Mouse (Mus musculus) erythroblast, embryonic 14.5 days (primary cell): ENCODE data around the gene Sema3f. TPM values are rescaled to one million over a fixed set of nuclear protein-coding genes. Genes with fewer than 3 reads are reported as not detected.

Source experiments
- H3K27me3 ChIP-seq: 2 replicates; pipeline ENCODE4 v1.6.1; 2012; ENCODE audit warnings: inconsistent platforms; ENCODE audit not compliant: control insufficient read depth
- H3K36me3 ChIP-seq: 2 replicates; pipeline ENCODE4 v1.6.1; 2012; ENCODE audit warnings: mild to moderate bottlenecking, inconsistent platforms; ENCODE audit not compliant: control insufficient read depth
- H3K4me1 ChIP-seq: 2 replicates; pipeline ENCODE4 v1.6.1; 2012; ENCODE audit warnings: inconsistent platforms; ENCODE audit not compliant: control insufficient read depth
- H3K4me3 ChIP-seq: replicated peaks from 2 replicates; pipeline ENCODE3; 2012; ENCODE audit warnings: moderate library complexity, mild to moderate bottlenecking, inconsistent platforms
- H3K9me3 ChIP-seq: 2 replicates; pipeline ENCODE4 v1.6.1; 2012; ENCODE audit warnings: low read length, inconsistent platforms, mixed read lengths; ENCODE audit not compliant: control insufficient read depth
- GATA1 ChIP-seq: IDR thresholded peaks from 2 replicates; pipeline ENCODE4 v1.6.1; 2012; ENCODE audit warnings: low read length, inconsistent platforms, mixed read lengths
- TAL1 ChIP-seq: IDR thresholded peaks from 3 replicates; pipeline ENCODE4 v1.6.1; 2012; ENCODE audit warnings: low read length, inconsistent platforms, mixed read lengths
- polyA plus RNA-seq: library from polyadenylated mRNA; stranded (reverse); fragments of >175 nt; gene quantifications from 2 replicates; pipeline ENCODE4 v1.2.3, GENCODE M21; 2012

Gene Sema3f
- polyA plus RNA-seq, 1 experiment: not detected

DNA sequence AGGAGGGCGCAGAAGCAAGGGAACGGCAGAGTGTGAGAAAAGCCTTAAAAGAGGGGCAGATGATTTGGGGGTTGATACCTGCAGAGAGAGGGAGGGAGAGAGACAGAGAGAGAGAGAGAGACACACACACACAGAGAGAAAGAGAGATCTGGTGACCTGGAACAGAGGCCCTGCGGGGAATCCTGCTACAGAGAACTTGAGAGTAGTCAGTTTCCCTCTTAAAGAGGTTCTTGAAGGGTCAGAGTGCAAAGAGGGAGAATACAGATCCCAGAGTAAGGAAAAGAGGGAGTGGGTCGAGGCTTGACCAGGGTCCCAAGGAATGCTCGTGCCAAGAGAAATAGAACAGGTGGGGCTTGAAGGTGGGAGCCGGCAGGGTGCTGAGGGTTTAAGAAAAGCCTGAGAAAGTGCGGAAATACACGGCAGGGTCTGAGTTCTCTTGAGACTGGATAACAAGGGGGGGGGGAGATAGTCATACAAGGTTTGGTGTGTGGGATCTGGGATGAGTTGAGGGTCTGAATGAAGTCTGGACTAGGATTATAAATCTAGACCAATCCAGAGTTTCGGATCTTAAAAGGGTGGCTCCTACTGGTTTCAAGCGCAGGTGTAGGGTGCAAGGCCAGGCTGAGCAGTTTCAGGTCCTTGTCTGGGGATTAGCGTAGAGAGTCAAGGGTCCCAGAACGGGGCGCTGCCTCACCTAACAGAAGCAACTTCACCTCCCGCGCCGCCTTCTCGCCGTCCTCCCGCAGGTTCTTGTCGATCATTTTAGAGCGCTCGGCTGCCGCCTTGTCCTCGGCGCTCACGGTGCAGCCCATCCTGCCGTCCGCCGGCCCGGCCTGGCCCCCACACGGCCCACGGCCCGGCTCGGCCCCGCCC is 75.6 kb downstream of the Sema3f start:
- H3K4me3 ChIP-seq: peak overlapping the region; percentile 96
- H3K27me3 ChIP-seq: no peaks in the 10 kb centered on the region
- peaks cover 72% of the 10 kb centered on the region for H3K4me1 ChIP-seq
- TF ChIP-seq TAL1 (no peak), GATA1 (no peak)
- no peaks in the 10 kb centered on the region for H3K9me3 ChIP-seq
- H3K36me3 ChIP-seq: peaks cover 28% of the 10 kb centered on the region

DNA sequence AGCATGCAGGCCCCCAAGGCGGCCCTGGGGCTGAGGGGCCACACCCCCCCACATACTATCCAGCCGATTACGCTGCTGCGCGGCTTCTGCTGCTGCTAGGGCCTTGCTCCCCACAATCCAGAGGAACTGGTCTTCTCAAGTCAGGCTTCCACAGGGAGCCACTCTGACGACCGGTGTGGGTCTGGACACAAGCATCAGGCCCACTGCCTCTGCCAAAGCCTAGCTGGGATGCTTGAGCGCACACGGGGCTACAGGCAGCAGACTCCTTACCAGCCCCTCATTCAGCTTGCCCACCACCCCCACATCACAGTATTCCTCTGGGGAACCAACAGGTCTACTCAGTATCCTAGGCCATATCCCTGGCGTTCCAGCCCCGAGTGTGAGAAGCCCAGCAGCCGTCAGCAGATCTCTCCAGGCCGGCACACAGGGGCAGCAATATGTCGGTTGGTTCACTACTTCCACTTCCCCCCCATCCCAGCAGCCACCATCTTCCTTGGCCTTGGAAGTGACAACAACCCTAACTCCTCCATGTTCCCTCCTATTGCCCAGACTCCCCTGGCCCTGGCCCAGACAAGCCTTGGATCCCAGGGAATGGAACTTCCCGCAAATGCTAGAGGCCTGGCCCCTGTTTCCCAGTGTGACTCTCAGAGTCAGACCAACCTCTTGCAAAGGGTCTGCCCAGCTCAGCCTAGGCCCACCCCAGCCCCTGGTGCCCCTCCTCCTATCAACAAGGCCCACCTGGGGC is 76.4 kb downstream of the Sema3f start:
- Histone ChIP-seq H3K4me1 (peaks cover 80% of the 10 kb centered on the region), H3K27me3 (no peaks in the 10 kb centered on the region), H3K9me3 (no peaks in the 10 kb centered on the region), H3K36me3 (peaks cover 35% of the 10 kb centered on the region), H3K4me3 (peak overlapping the region; percentile 96)
- TF ChIP-seq TAL1 (no peak), GATA1 (no peak)

DNA sequence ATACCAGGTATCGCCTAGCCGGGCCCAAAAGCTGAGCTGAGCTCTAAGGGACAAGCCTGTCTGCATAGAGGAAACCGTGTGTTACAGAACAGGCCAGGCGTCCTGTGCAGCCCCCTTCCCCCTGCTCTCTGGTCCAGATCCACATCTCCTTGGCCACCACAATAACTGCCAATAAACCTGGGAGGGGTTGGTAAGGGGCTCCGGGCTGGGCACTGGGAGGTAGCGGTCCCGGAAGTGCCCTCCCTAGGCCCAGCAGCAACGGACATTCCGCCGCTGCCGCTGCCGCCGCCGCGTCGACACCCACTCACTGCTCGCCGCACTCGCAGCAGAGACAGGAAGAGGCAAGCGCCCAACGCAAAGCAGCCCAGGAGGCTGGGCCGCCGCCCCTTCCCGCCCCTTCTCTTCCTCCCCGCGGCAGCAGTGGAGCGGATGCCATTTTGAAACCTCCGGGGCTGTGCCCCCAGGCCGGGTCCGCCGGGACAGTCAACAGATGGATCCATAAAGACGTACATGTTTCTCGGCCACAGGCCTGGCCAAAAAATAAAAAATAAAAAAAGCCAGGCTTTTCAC is 77.1 kb downstream of the Sema3f start:
- peaks cover 86% of the 10 kb centered on the region for H3K4me1 ChIP-seq
- no peaks in the 10 kb centered on the region for H3K9me3 ChIP-seq
- H3K4me3 ChIP-seq: peak overlapping the region; percentile 96
- H3K36me3 ChIP-seq: peaks cover 42% of the 10 kb centered on the region
- H3K27me3 ChIP-seq: no peaks in the 10 kb centered on the region
- no peak for TF ChIP-seq TAL1
- no peak for TF ChIP-seq GATA1

DNA sequence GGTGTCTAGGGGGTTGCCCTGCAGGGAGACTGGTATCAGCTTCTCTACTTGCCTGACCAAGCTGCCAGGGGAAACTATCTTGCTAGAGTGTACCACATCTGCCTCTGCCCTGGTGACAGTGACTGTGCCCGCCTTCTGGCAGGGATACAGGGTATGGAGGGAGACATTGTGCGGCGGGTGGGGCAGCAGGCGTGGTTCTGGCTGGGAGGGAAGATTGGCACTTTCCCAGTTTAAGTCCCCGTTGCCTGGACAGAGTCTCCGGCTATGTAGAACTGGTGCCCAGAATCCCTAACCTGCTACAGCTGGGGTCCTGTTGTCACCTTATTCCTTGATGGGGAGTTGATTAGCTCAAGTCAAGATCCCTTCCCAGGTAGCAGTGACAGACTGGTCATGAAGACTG is 77.8 kb downstream of the Sema3f start:
- Histone ChIP-seq H3K36me3 (peaks cover 49% of the 10 kb centered on the region), H3K9me3 (no peaks in the 10 kb centered on the region), H3K4me1 (peaks cover 93% of the 10 kb centered on the region), H3K27me3 (no peaks in the 10 kb centered on the region), H3K4me3 (peak overlapping the region; percentile 96)
- TF ChIP-seq TAL1 (peak; percentile 48; the same call in 2 of the 3 replicates), GATA1 (peak; percentile 33; the same call in 1 of the 2 replicates)

DNA sequence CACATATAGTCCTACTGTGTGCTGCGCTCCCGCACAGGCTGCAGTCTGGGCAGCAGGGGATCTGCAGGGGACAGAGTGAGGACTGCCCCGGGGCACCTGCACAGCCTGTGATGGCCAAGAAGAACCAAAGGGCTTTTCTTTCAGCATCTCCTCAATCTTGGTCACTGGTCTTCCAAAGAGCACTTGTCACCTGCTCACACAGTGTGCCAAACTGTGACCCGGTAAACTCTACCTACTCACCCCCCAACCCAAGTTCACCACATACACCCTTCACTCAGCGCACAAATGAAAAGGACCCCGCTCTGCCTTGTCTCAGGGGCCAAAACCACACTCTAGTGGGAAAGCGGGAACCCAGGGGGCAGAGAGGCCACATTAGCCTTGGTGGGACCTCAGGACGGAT is 78.4 kb downstream of the Sema3f start:
- Histone ChIP-seq H3K36me3 (peaks cover 55% of the 10 kb centered on the region), H3K4me3 (no peak overlapping the region), H3K4me1 (peaks cover 95% of the 10 kb centered on the region), H3K9me3 (no peaks in the 10 kb centered on the region), H3K27me3 (no peaks in the 10 kb centered on the region)
- TF ChIP-seq TAL1 (no peak), GATA1 (no peak)

Other genes with a start within 250 kb of the Sema3f start
- 0.88 and 0.99 TPM in 2 replicates for gene Tmem115, start 176.5 kb downstream of the Sema3f start, polyA plus RNA-seq
- 0.06 and 0.29 TPM in 2 replicates for gene Cyb561d2, start 168.3 kb downstream of the Sema3f start, polyA plus RNA-seq
- gene Nprl2, start 168.2 kb downstream of the Sema3f start, polyA plus RNA-seq: 0.03 and 0.25 TPM in 2 replicates
- gene Zmynd10, start 163.2 kb downstream of the Sema3f start, polyA plus RNA-seq: 0.13 TPM in 1 of 2 replicates, not detected in the other
- 1.9 and 2.0 TPM in 2 replicates for gene Rassf1, start 158.9 kb downstream of the Sema3f start, polyA plus RNA-seq
- 3.7 and 5.3 TPM in 2 replicates for gene Tusc2, start 147.2 kb downstream of the Sema3f start, polyA plus RNA-seq
- gene Hyal2, start 142.5 kb downstream of the Sema3f start, polyA plus RNA-seq: 4.1 and 5.4 TPM in 2 replicates
- gene Hyal1, start 133.5 kb downstream of the Sema3f start, polyA plus RNA-seq: 0.53 and 0.54 TPM in 2 replicates
- 10.1 and 11.4 TPM in 2 replicates for gene Naa80, start 131.6 kb downstream of the Sema3f start, polyA plus RNA-seq
- gene Hyal3, start 129.7 kb downstream of the Sema3f start, polyA plus RNA-seq: 0.34 TPM in 1 of 2 replicates, not detected in the other
- 79.9 and 91.3 TPM in 2 replicates for gene Ifrd2, start 122.8 kb downstream of the Sema3f start, polyA plus RNA-seq
- not detected in 2 replicates for gene Sema3b, start 101.2 kb downstream of the Sema3f start, polyA plus RNA-seq
- gene Gnai2, start 75.1 kb downstream of the Sema3f start, polyA plus RNA-seq: 75.1 and 87.2 TPM in 2 replicates
- 0.02 and 0.05 TPM in 2 replicates for gene Slc38a3, start 40.9 kb downstream of the Sema3f start, polyA plus RNA-seq
- not detected in 2 replicates for gene Gnat1, start 30.8 kb downstream of the Sema3f start, polyA plus RNA-seq
- 0.76 and 1.6 TPM in 2 replicates for gene Rbm5, start 60.5 kb upstream of the Sema3f start, polyA plus RNA-seq
- 2.5 and 2.9 TPM in 2 replicates for gene Rbm6, start 162.8 kb upstream of the Sema3f start, polyA plus RNA-seq
- 0.77 and 0.89 TPM in 2 replicates for gene Mon1a, start 177.7 kb upstream of the Sema3f start, polyA plus RNA-seq
- 0.01 and 0.02 TPM in 2 replicates for gene Mst1r, start 196.4 kb upstream of the Sema3f start, polyA plus RNA-seq
- gene Actl11, start 218.0 kb upstream of the Sema3f start, polyA plus RNA-seq: not detected in 2 replicates
- gene Camkv, start 225.2 kb upstream of the Sema3f start, polyA plus RNA-seq: 0.01 TPM in 1 of 2 replicates, not detected in the other
- 0.72 and 0.97 TPM in 2 replicates for gene Traip, start 239.7 kb upstream of the Sema3f start, polyA plus RNA-seq